Mouse (Mus musculus): ENCODE measurements around the gene Ccp110.

- no peak for TF ChIP-seq POLR2A (IDR thresholded peaks at IDR 0.05; ENCODE audit: control insufficient read depth, low read depth, low read length)
- no peak for TF ChIP-seq CTCF (IDR thresholded peaks at IDR 0.05; ENCODE audit: control insufficient read depth, insufficient read depth, insufficient replicate concordance, low read depth, low read length)
Observed at GRCm38 (mm10) chr7:118777598-118778394, 65.4 kb downstream of the Ccp110 start.

Data from testis, adult 2 months (tissue).